ENCODE assay signal across 8 mouse cellular contexts in the genomic region with DNA sequence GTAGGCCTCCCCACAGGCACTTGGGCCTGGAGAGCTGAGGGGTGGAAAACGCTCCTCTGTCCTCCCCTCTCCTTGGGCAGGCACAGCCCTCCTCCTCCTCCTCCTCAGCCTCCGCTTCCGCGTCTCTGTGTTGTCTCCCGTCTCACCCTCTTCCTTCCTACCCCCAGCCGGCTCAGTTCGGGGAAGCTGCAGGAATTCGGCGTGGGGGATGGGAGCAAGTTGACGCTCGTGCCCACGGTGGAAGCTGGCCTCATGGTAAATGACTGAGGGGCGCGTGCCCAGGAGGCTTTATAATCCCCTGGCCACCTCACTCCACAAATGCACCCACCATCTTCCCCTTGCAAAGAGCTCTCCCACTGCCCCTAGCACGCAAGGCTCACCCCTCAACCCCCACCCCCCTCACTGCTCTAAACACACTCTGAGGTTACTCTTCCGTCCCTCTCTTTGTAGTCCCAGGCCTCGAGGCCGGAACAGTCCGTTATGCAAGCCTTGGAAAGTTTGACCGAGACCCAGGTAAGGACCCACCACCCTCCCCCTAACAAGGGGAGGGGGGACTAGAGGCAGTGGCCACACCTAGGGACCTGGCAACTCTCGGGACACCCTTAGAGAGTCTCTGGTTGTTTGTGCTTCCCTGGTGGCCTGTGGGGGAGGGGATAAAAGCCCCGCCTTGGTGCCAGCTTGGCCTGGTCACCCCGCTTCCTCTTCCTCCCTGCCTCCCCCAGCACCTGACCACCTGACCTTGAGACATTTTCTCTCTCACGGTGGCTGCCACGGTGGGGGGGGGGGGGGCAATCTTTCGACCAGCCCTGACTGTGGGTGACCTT. TPM values are rescaled to one million over a fixed set of nuclear protein-coding genes. Genes with fewer than 3 reads are reported as not detected.
A peak's percentile ranks its signal among the peaks of the same experiment; 100 is the strongest.
DNase-seq lines count a peak whose midpoint lies in the region; ATAC-seq and TF ChIP-seq lines count a peak whose summit lies in the region.

No protein-coding gene starts in this region.

- ATAC-seq in neutrophil, adult 5-6 weeks (ENCODE audit: extremely low read depth, insufficient number of reproducible peaks, low FRiP score, poor library complexity, severe bottlenecking) = peak; percentile 13

- no peak for DNase-seq in layer of hippocampus, adult 2 months (ENCODE audit: low spot score in 2 of 2)
- no peak for DNase-seq in layer of hippocampus, postnatal 25 days (ENCODE audit: extremely low spot score in 1 of 2, low spot score in 1 of 2)
- peak; percentile 60 for DNase-seq in gastrocnemius, postnatal 25 days
- peak; percentile 91 for DNase-seq in kidney, adult 11 months
- DNase-seq in lung, adult 2 months = peak; percentile 75
- peak; percentile 74 for DNase-seq in urinary bladder, postnatal 14 days (ENCODE audit: low spot score)

- peaks cover 18% of the 10 kb centered on the region for H3K4me1 ChIP-seq in brown adipose tissue, adult 24 weeks (ENCODE audit: control insufficient read depth, insufficient read depth, insufficient read length, low read length)
- peaks cover 32% of the 10 kb centered on the region for H3K4me1 ChIP-seq in lung, adult 2 months (ENCODE audit: control insufficient read depth, insufficient read depth, low read length)

- WGBS in lung, adult 2 months = under 1% methylated on average over 26 of the region's 26 CpGs

- peak overlapping the region; percentile 97 for H3K27ac ChIP-seq in layer of hippocampus, adult 2 months
- H3K27ac ChIP-seq in brown adipose tissue, adult 24 weeks (replicated peaks; ENCODE audit: low read depth, low read length) = peak overlapping the region; percentile 80

- TF ChIP-seq CTCF in layer of hippocampus, adult 2 months (conservative IDR thresholded peaks at IDR 0.05) = no peak
- no peak for TF ChIP-seq CTCF in lung, adult 2 months (IDR thresholded peaks at IDR 0.05; ENCODE audit: insufficient read depth, low read length)

- peak overlapping the region; percentile 94 for H3K4me3 ChIP-seq in layer of hippocampus, adult 2 months
- H3K4me3 ChIP-seq in brown adipose tissue, adult 24 weeks (ENCODE audit: insufficient read depth, low read depth, low read length) = peak overlapping the region; percentile 86
- peak overlapping the region; percentile 72 for H3K4me3 ChIP-seq in lung, adult 2 months (replicated peaks; ENCODE audit: extremely low read depth, low read depth, low read length)

- TF ChIP-seq POLR2A in lung, adult 2 months (IDR thresholded peaks at IDR 0.05; ENCODE audit: borderline replicate concordance, extremely low read depth, low read depth, low read length) = peak; percentile 89; the same call in 1 of the 2 replicates

RNA-seq across cellular contexts. Expression of gene Midn, which starts 3.4 kb away (rescaled TPM):
- total RNA-seq in layer of hippocampus, adult 2 months (2021) = 10 to 100 TPM; 53.1 to 54.5 TPM
- total RNA-seq in layer of hippocampus, postnatal 25 days (2021) = 10 to 100 TPM; 61.4 to 82.4 TPM
- 25.5 and 31.6 TPM in 2 replicates for polyA plus RNA-seq in brown adipose tissue, adult 24 weeks (2012; ENCODE audit: insufficient read depth, insufficient read length, missing spikeins)
- 10 to 100 TPM; 33.7 to 34.8 TPM for total RNA-seq in gastrocnemius, postnatal 25 days (2021)
- 110 and 150 TPM in 2 replicates for polyA plus RNA-seq in lung, adult 2 months (2012; rRNA removed)
- 126 and 143 TPM in 2 replicates for total RNA-seq in neutrophil, adult 5-6 weeks (2017)

RNA-seq across cellular contexts. Expression of gene Cbarp, which starts 10.8 kb away (rescaled TPM):
- 100 to 1,000 TPM; 331 to 341 TPM for total RNA-seq in layer of hippocampus, adult 2 months (2021)
- 100 to 1,000 TPM; 399 to 401 TPM for total RNA-seq in layer of hippocampus, postnatal 25 days (2021)
- 1.1 and 1.5 TPM in 2 replicates for polyA plus RNA-seq in brown adipose tissue, adult 24 weeks (2012; ENCODE audit: insufficient read depth, insufficient read length, missing spikeins)
- 1 to 10 TPM; 1.2 to 1.6 TPM for total RNA-seq in gastrocnemius, postnatal 25 days (2021)
- 29.9 and 31.5 TPM in 2 replicates for polyA plus RNA-seq in lung, adult 2 months (2012; rRNA removed)
- total RNA-seq in neutrophil, adult 5-6 weeks (2017) = 0.98 and 1.6 TPM in 2 replicates

RNA-seq across cellular contexts. Expression of gene Atp5d, which starts 13.0 kb away (rescaled TPM):
- 100 to 1,000 TPM; 332 to 344 TPM for total RNA-seq in layer of hippocampus, adult 2 months (2021)
- total RNA-seq in layer of hippocampus, postnatal 25 days (2021) = 100 to 1,000 TPM; 338 to 391 TPM
- 1,146 and 1,395 TPM in 2 replicates for polyA plus RNA-seq in brown adipose tissue, adult 24 weeks (2012; ENCODE audit: insufficient read depth, insufficient read length, missing spikeins)
- 100 to 1,000 TPM; 634 to 665 TPM for total RNA-seq in gastrocnemius, postnatal 25 days (2021)
- polyA plus RNA-seq in lung, adult 2 months (2012; rRNA removed) = 709 and 1,054 TPM in 2 replicates
- total RNA-seq in neutrophil, adult 5-6 weeks (2017) = 34.4 and 38.6 TPM in 2 replicates

RNA-seq across cellular contexts. Expression of gene Cirbp, which starts 14.4 kb away (rescaled TPM):
- total RNA-seq in layer of hippocampus, adult 2 months (2021) = 100 to 1,000 TPM in 1 of 2 experiments, 10 to 100 TPM in 1; 88.3 to 103 TPM
- 10 to 100 TPM; 69.5 to 97.5 TPM for total RNA-seq in layer of hippocampus, postnatal 25 days (2021)
- polyA plus RNA-seq in brown adipose tissue, adult 24 weeks (2012; ENCODE audit: insufficient read depth, insufficient read length, missing spikeins) = 15.1 and 27.5 TPM in 2 replicates
- total RNA-seq in gastrocnemius, postnatal 25 days (2021) = 10 to 100 TPM; 17.3 to 21.4 TPM
- 162 and 200 TPM in 2 replicates for polyA plus RNA-seq in lung, adult 2 months (2012; rRNA removed)
- total RNA-seq in neutrophil, adult 5-6 weeks (2017) = 151 and 158 TPM in 2 replicates

RNA-seq across cellular contexts. Expression of gene 1600002K03Rik, which starts 21.3 kb away (rescaled TPM):
- 1 to 10 TPM; 7.0 to 7.4 TPM for total RNA-seq in layer of hippocampus, adult 2 months (2021)
- 1 to 10 TPM; 5.8 to 6.2 TPM for total RNA-seq in layer of hippocampus, postnatal 25 days (2021)
- polyA plus RNA-seq in brown adipose tissue, adult 24 weeks (2012; ENCODE audit: insufficient read depth, insufficient read length, missing spikeins) = 10.9 and 14.9 TPM in 2 replicates
- 1 to 10 TPM; 5.1 to 5.9 TPM for total RNA-seq in gastrocnemius, postnatal 25 days (2021)
- polyA plus RNA-seq in lung, adult 2 months (2012; rRNA removed) = 11.2 and 14.0 TPM in 2 replicates
- total RNA-seq in neutrophil, adult 5-6 weeks (2017) = 10.3 and 14.2 TPM in 2 replicates

Comparison
In these comparisons a context has a peak if more than half of its experiments do, and no peak if none do; other contexts are left out.
1. DNase-seq: peak in gastrocnemius, postnatal 25 days (single experiment), kidney, adult 11 months (single experiment), lung, adult 2 months (single experiment) and urinary bladder, postnatal 14 days (single experiment); none in layer of hippocampus, adult 2 months (0 of 2) and layer of hippocampus, postnatal 25 days (0 of 2).
2. RNA of gene Cbarp, which starts 10.8 kb away (total RNA-seq): 399 to 401 TPM in layer of hippocampus, postnatal 25 days and 331 to 341 TPM in layer of hippocampus, adult 2 months; 1.2 to 1.6 TPM in gastrocnemius, postnatal 25 days and 0.98 to 1.6 TPM in neutrophil, adult 5-6 weeks; every median in the first group is over 100 times any median in the second.
3. Peak in every context shown above with its lines, with median percentiles within 50 percentile points of each other: H3K4me3 ChIP-seq.